Mouse (Mus musculus) CH12.LX (cell line): ENCODE measurements around the gene Lgr4.

Source experiments
- CHD2 ChIP-seq: IDR thresholded peaks from 2 replicates; pipeline ENCODE4 v1.6.1; 2011; ENCODE audit warnings: low read length, improper control_type of control experiment
- CTCF ChIP-seq, 2 experiments: IDR thresholded peaks in 1 of 2; conservative IDR thresholded peaks in 1 of 2; 2 replicates each; pipeline ENCODE4 v1.5.1; 2011 to 2012; ENCODE audit warnings: low read depth in 2 of 2, low read length in 2 of 2, improper control_type of control experiment in 1 of 2, inconsistent platforms in 1 of 2, mild to moderate bottlenecking in 1 of 2, moderate library complexity in 1 of 2
- E2F4 ChIP-seq: IDR thresholded peaks from 2 replicates; pipeline ENCODE4 v1.6.1; 2011; ENCODE audit warnings: low read depth, low read length, improper control_type of control experiment; ENCODE audit not compliant: insufficient replicate concordance
- ELF1 ChIP-seq: IDR thresholded peaks from 2 replicates; pipeline ENCODE4 v1.6.1; 2014; ENCODE audit warnings: low read depth, mild to moderate bottlenecking, inconsistent platforms, low read length, improper control_type of control experiment
- EP300 ChIP-seq: IDR thresholded peaks from 2 replicates; pipeline ENCODE4 v1.6.1; 2011; ENCODE audit warnings: low read length, improper control_type of control experiment
- HCFC1 ChIP-seq: IDR thresholded peaks from 2 replicates; pipeline ENCODE4 v1.6.1; 2012; ENCODE audit warnings: low read depth, mild to moderate bottlenecking, inconsistent platforms, low read length, improper control_type of control experiment
- MAFK ChIP-seq: IDR thresholded peaks from 2 replicates; pipeline ENCODE4 v1.6.1; 2011; ENCODE audit warnings: low read length, improper control_type of control experiment; ENCODE audit not compliant: insufficient replicate concordance
- PAX5 ChIP-seq: IDR thresholded peaks from 2 replicates; pipeline ENCODE4 v1.6.1; 2012; ENCODE audit warnings: low read length, inconsistent platforms, mixed read lengths
- POLR2A ChIP-seq: IDR thresholded peaks from 2 replicates; pipeline ENCODE4 v1.6.1; 2011; ENCODE audit warnings: low read depth, mild to moderate bottlenecking, improper control_type of control experiment, low read length
- POLR2AphosphoS2 ChIP-seq: IDR thresholded peaks from 2 replicates; pipeline ENCODE4 v1.6.1; 2011; ENCODE audit warnings: low read depth, low read length, improper control_type of control experiment
- TBP ChIP-seq: conservative IDR thresholded peaks from 2 replicates; pipeline ENCODE4 v1.6.1; 2011; ENCODE audit warnings: low read depth, low read length, improper control_type of control experiment
- USF1 ChIP-seq: IDR thresholded peaks from 2 replicates; pipeline ENCODE4 v1.6.1; 2014; ENCODE audit warnings: low read depth, mild to moderate bottlenecking, inconsistent platforms, low read length, improper control_type of control experiment
- ZC3H11A ChIP-seq: IDR thresholded peaks from 2 replicates; pipeline ENCODE4 v1.6.1; 2012; ENCODE audit warnings: low read depth, mild to moderate bottlenecking, inconsistent platforms, low read length, improper control_type of control experiment
- ZNF384 ChIP-seq: IDR thresholded peaks from 2 replicates; pipeline ENCODE4 v1.6.1; 2012; ENCODE audit warnings: low read depth, low read length, improper control_type of control experiment, inconsistent platforms

DNA sequence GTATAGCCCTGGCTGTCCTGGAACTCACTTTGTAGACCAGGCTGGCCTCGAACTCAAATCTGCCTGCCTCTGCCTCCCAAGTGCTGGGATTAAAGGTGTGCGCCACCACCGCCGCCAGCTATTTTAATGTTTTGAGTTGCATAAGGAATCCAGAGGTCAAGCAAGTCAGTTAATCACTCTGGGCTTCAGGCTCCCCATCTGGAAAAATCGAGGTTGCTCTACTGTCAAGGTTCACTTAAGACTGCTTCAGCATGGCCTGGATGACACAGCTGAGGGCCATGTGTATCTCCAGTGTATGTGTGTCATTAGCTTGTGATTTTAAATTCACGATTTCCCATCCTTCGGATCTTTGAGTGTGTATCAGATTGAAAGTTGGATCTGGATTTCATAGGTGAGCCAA, 10.0 kb downstream of the Lgr4 start:
- TF ChIP-seq ZC3H11A (no peak), POLR2A (no peak), CTCF (conservative IDR thresholded peaks at IDR 0.05 in 1 of 2, IDR thresholded peaks at IDR 0.05 in 1 of 2; ENCODE audit: low read depth in 2 of 2, low read length in 2 of 2) (no peak), USF1 (no peak), CHD2 (no peak), ELF1 (no peak), ZNF384 (no peak), TBP (no peak), MAFK (no peak), HCFC1 (no peak), PAX5 (no peak), POLR2AphosphoS2 (no peak), EP300 (no peak), E2F4 (no peak)
